Mouse (Mus musculus) frontal cortex, adult 2 months (tissue): ENCODE measurements around the gene Ctse. TPM values are rescaled to one million over a fixed set of nuclear protein-coding genes. Genes with fewer than 3 reads are reported as not detected.
A peak's percentile ranks its signal among the peaks of the same experiment; 100 is the strongest.

Experiments used
- DNase-seq, 2 experiments: peaks; one replicate each; pipeline ENCODE4 v3.0.0; 2022; ENCODE audit warnings: low spot score in 1 of 2; ENCODE audit errors: extremely low spot score in 1 of 2
- polyA plus RNA-seq: library from polyadenylated mRNA; depleted of rRNA; stranded (reverse); fragments of >200 nt; gene quantifications from 2 replicates; pipeline ENCODE4 v1.2.3, GENCODE M21; 2012; rRNA removed

The Ctse gene
- polyA plus RNA-seq, 1 experiment: not detected

GRCm38 (mm10) chr1:131696325-131696724 is 58.2 kb downstream of the Ctse start:
- DNase-seq: peak in 1 of 2 experiments; percentile 40

- no peak for DNase-seq
Observed at GRCm38 (mm10) chr1:131698770-131699169, 60.7 kb downstream of the Ctse start.

GRCm38 (mm10) chr1:131699642-131700041 is 61.5 kb downstream of the Ctse start:
- no peak for DNase-seq

GRCm38 (mm10) chr1:131700447-131700846 is 62.3 kb downstream of the Ctse start:
- no peak for DNase-seq

DNA sequence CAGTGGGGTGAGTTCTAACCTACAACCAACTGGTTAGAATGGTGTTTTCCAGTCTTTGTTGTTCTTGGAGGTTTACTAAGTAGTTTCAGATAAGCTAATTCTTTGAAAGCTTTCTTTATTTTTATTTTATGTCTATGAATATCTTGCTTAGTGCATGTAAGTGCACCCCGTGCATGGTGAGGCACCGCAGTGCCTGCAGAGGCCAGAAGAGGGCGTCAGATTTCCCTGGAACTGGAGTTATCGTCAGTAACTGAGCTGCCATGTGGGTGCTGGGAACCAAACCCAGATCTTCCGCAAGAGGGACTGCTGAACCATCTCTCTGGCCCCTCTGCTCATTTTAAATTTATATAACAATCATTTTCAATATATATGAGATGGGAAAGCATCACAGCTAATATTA is 63.3 kb downstream of the Ctse start:
- DNase-seq: no peak

DNA sequence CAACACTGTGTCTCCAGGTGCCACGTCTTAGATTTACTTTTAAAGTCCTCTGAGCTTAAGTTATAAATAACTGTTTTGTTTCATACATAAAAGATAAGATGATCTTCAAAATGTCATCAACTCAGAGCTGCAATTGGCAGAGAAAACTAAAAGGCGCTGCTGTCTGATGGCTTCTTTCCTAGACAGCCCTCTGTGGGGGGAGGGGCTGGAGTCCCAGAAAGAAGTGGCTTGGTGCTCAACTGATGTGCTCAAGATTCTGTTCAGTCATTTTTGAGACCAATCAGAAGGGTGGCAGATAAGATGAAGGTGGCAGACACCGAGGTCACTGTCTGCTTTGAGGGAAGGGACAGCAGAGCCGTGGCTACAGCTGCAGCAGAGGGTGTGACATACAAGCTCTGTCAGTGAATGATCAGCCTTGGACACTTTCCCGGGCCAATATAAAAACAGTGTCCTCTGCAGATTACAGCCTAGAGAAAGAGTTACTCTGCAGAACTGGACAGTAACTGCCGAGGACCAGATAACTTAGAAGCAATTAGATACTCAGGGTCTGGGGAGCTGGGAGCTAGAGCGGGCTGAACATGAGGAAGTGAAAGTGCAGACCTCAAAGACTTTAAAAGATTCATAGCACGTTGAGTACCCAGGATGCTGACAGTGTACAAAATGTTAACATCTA is 64.1 kb downstream of the Ctse start:
- no peak for DNase-seq

DNA sequence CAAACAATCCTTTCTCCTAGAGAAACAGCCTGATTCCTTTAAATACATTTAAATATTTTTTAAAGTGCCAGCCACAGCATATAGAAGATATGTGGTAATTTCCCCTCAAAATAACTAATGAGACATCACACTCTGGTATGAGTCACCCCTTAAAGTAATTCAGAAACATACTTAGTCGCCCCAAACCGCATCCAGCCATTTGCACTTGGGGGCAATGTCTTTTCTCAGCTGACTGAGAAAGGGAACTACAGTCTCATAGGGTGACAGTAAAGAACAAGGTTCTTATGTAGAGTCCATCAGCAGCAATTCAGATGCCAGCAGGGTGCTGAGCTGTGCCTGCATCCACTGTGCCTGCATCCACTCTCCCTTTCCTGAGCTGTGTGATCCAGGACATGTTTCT is 65.4 kb downstream of the Ctse start:
- peak in 1 of 2 experiments; percentile 17 for DNase-seq

DNA sequence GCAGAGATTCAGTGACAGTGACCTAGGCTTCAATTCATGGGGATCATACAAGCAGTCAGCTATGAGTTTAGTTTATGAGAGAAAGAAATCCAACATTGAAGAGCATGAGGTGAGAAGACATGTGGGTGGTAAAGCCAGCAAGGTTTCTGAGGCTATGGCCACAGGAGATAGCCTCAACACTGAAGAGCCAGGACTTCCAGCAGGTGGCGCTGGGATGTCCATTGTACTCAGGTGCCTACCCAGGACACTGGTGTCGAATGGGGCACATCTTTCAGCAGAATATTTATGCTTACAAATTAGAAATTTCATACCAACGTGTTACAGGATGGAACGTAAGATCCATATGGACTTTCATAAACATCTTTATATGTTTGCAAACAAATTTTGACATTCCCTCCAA is 70.2 kb downstream of the Ctse start:
- DNase-seq: peak in 1 of 2 experiments; percentile 72

- no peak for DNase-seq
Observed at GRCm38 (mm10) chr1:131711518-131711917, 73.4 kb downstream of the Ctse start.

- peak; percentile 77 to 96 for DNase-seq
Observed at GRCm38 (mm10) chr1:131712386-131712785, 74.3 kb downstream of the Ctse start.

DNA sequence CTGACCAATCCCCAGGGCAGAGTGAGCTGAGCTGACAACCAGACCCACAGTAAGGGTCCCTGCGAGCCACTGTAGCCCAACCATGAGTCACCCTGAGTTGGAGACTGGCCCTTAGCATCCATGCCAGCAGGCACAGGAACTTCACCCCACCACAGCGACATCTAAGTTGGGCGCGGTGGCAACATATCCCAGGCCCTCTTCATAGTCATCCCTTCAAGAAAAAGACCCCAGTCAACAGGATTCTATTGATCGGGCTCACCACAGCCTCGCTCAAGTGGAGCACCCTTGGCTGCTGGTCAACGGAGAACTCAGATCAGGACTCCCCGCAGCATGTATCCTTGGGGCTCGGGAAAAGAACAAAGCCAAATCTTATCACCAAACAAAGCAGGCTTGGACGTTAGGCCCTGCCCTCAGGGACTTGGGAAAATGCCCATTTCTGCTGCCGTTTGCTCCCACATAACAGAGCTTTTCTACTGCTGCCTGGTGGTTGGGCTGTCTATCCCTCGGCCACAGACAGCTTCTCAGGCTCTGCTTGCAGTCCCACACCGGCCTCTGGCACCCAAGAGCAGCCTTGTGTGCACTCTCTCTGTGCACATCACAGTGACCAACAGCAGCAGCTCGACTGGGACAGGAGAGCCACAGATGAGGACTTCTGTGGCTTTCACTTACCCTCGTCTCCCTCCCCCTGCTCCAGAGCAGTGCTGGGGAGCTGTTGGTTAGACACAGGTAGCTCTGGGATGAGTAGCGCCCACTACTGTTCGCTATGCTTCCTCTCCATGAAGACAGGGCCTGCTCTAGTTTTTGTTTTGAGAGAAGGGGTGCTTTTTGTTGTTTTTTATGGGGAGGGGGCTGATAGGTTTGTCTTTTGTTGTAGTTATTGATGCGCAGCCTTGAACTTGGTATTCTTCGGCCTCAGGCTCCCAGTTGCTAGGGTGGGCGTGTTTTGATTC is 76.6 kb downstream of the Ctse start:
- peak in 1 of 2 experiments; percentile 19 for DNase-seq

- no peak for DNase-seq
Observed at GRCm38 (mm10) chr1:131718952-131719694, 81.0 kb downstream of the Ctse start.

- DNase-seq: no peak
Observed at GRCm38 (mm10) chr1:131721989-131722388, 83.9 kb downstream of the Ctse start.

GRCm38 (mm10) chr1:131723549-131723948 is 85.4 kb downstream of the Ctse start:
- no peak for DNase-seq

Other genes starting within 250 kb of the Ctse start
- gene Srgap2, start 111.0 kb upstream of the Ctse start, polyA plus RNA-seq: 42.7 and 48.4 TPM in 2 replicates
- 0.90 TPM in 2 replicates for gene Fam72a, start 110.4 kb upstream of the Ctse start, polyA plus RNA-seq
- not detected in 2 replicates for gene Avpr1b, start 39.1 kb upstream of the Ctse start, polyA plus RNA-seq
- gene Rab7b, start 50.4 kb downstream of the Ctse start, polyA plus RNA-seq: 2.7 and 3.4 TPM in 2 replicates
- gene Slc26a9, start 105.7 kb downstream of the Ctse start, polyA plus RNA-seq: 0.06 TPM in 1 of 2 replicates, not detected in the other
- 2.3 and 2.5 TPM in 2 replicates for gene Pm20d1, start 159.1 kb downstream of the Ctse start, polyA plus RNA-seq
- gene Slc41a1, start 189.2 kb downstream of the Ctse start, polyA plus RNA-seq: 37.3 and 39.2 TPM in 2 replicates
- 10.2 and 10.6 TPM in 2 replicates for gene Rab29, start 228.9 kb downstream of the Ctse start, polyA plus RNA-seq